Mouse (Mus musculus): ENCODE data around the gene Spock2. TPM values are rescaled to one million over a fixed set of nuclear protein-coding genes. Genes with fewer than 3 reads are reported as not detected.

Gene Spock2
- total and polyA plus RNA-seq, 2 experiments from 2014 or later: 117 to 275 TPM

- Histone ChIP-seq H3K27ac (ENCODE audit: low read depth, low read length) (no peak overlapping the region), H3K4me1 (ENCODE audit: insufficient read depth, low read length) (peaks cover 14% of the 10 kb centered on the region; the same call in 1 of the 2 replicates), H3K36me3 (ENCODE audit: insufficient read depth, low read length) (no peaks in the 10 kb centered on the region), H3K9me3 (ENCODE audit: low read length) (no peaks in the 10 kb centered on the region), H3K4me3 (ENCODE audit: low read depth, low read length) (no peak overlapping the region), H3K27me3 (ENCODE audit: insufficient read depth, low read length) (no peaks in the 10 kb centered on the region), H3K9ac (replicated peaks; ENCODE audit: low read length, poor library complexity, severe bottlenecking) (0 out of 2 replicates have a peak overlapping the region, but pooled peaks have one; percentile 19), H3K4me2 (ENCODE audit: low read depth, low read length, poor library complexity, severe bottlenecking) (no peak overlapping the region)
- 39% methylated on average over 5 of the region's 5 CpGs for WGBS
- ATAC-seq (ENCODE audit: low FRiP score): no peak; the same call in 1 of the 2 replicates
- TF ChIP-seq CTCF (IDR thresholded peaks at IDR 0.05): no peak
- peak; percentile 81 for DNase-seq (ENCODE audit: low spot score)
Measured at GRCm38 (mm10) chr10:60081905-60082304, 24.1 kb upstream of the Spock2 start.

GRCm38 (mm10) chr10:60084065-60084464 is 22.0 kb upstream of the Spock2 start:
- Histone ChIP-seq H3K4me3 (ENCODE audit: low read depth, low read length) (no peak overlapping the region), H3K9ac (replicated peaks; ENCODE audit: low read length, poor library complexity, severe bottlenecking) (no peak overlapping the region), H3K36me3 (ENCODE audit: insufficient read depth, low read length) (no peaks in the 10 kb centered on the region), H3K27ac (ENCODE audit: low read depth, low read length) (no peak overlapping the region), H3K9me3 (ENCODE audit: low read length) (no peaks in the 10 kb centered on the region), H3K27me3 (ENCODE audit: insufficient read depth, low read length) (no peaks in the 10 kb centered on the region), H3K4me2 (ENCODE audit: low read depth, low read length, poor library complexity, severe bottlenecking) (no peak overlapping the region), H3K4me1 (ENCODE audit: insufficient read depth, low read length) (peaks cover 9% of the 10 kb centered on the region; the same call in 1 of the 2 replicates)
- ATAC-seq (ENCODE audit: low FRiP score) (no peak), DNase-seq (ENCODE audit: low spot score) (no peak)
- no peak for TF ChIP-seq CTCF (IDR thresholded peaks at IDR 0.05)
- WGBS: 85% methylated on average over 4 of the region's 4 CpGs

GRCm38 (mm10) chr10:60092311-60092710 is 13.7 kb upstream of the Spock2 start:
- TF ChIP-seq CTCF (IDR thresholded peaks at IDR 0.05): no peak
- DNase-seq (ENCODE audit: low spot score) (no peak), ATAC-seq (ENCODE audit: low FRiP score) (no peak)
- Histone ChIP-seq H3K27me3 (ENCODE audit: insufficient read depth, low read length) (no peaks in the 10 kb centered on the region), H3K27ac (ENCODE audit: low read depth, low read length) (no peak overlapping the region), H3K4me3 (ENCODE audit: low read depth, low read length) (no peak overlapping the region), H3K4me2 (ENCODE audit: low read depth, low read length, poor library complexity, severe bottlenecking) (no peak overlapping the region), H3K9ac (replicated peaks; ENCODE audit: low read length, poor library complexity, severe bottlenecking) (no peak overlapping the region), H3K9me3 (ENCODE audit: low read length) (no peaks in the 10 kb centered on the region), H3K36me3 (ENCODE audit: insufficient read depth, low read length) (no peaks in the 10 kb centered on the region), H3K4me1 (ENCODE audit: insufficient read depth, low read length) (0 out of 2 replicates have a peak, but pooled peaks cover 3% of the 10 kb centered on the region)
- 76% methylated on average over 2 of the region's 2 CpGs for WGBS

- WGBS: 72% methylated on average over 2 of the region's 2 CpGs
Measured at GRCm38 (mm10) chr10:60093751-60094150, 12.3 kb upstream of the Spock2 start.

GRCm38 (mm10) chr10:60095558-60095957 is 10.5 kb upstream of the Spock2 start:
- no peak for TF ChIP-seq CTCF (IDR thresholded peaks at IDR 0.05)
- no peaks in the 10 kb centered on the region; the same call in 1 of the 2 replicates for H3K36me3 ChIP-seq (ENCODE audit: insufficient read depth, low read length)
- whole genome bisulfite sequencing: 92% methylated on average over 2 of the region's 2 CpGs
- H3K9ac ChIP-seq (replicated peaks; ENCODE audit: low read length, poor library complexity, severe bottlenecking): no peak overlapping the region
- H3K4me2 ChIP-seq (ENCODE audit: low read depth, low read length, poor library complexity, severe bottlenecking): no peak overlapping the region
- ATAC-seq (ENCODE audit: low FRiP score) (no peak), DNase-seq (ENCODE audit: low spot score) (no peak)
- no peaks in the 10 kb centered on the region for H3K27me3 ChIP-seq (ENCODE audit: insufficient read depth, low read length)
- H3K9me3 ChIP-seq (ENCODE audit: low read length): no peaks in the 10 kb centered on the region
- H3K4me3 ChIP-seq (ENCODE audit: low read depth, low read length): no peak overlapping the region
- H3K27ac ChIP-seq (ENCODE audit: low read depth, low read length): no peak overlapping the region
- 0 out of 2 replicates have a peak, but pooled peaks cover 3% of the 10 kb centered on the region for H3K4me1 ChIP-seq (ENCODE audit: insufficient read depth, low read length)

More at GRCm38 (mm10) chr10:60093751-60094150, 12.3 kb upstream of the Spock2 start:
- Histone ChIP-seq H3K27me3 (ENCODE audit: insufficient read depth, low read length) (no peaks in the 10 kb centered on the region), H3K27ac (ENCODE audit: low read depth, low read length) (no peak overlapping the region), H3K36me3 (ENCODE audit: insufficient read depth, low read length) (no peaks in the 10 kb centered on the region), H3K4me2 (ENCODE audit: low read depth, low read length, poor library complexity, severe bottlenecking) (no peak overlapping the region), H3K4me1 (ENCODE audit: insufficient read depth, low read length) (0 out of 2 replicates have a peak, but pooled peaks cover 3% of the 10 kb centered on the region), H3K9ac (replicated peaks; ENCODE audit: low read length, poor library complexity, severe bottlenecking) (no peak overlapping the region), H3K4me3 (ENCODE audit: low read depth, low read length) (no peak overlapping the region), H3K9me3 (ENCODE audit: low read length) (no peaks in the 10 kb centered on the region)
- no peak for DNase-seq (ENCODE audit: low spot score)
- ATAC-seq (ENCODE audit: low FRiP score): no peak
- no peak for TF ChIP-seq CTCF (IDR thresholded peaks at IDR 0.05)

- no peak overlapping the region for H3K9ac ChIP-seq (replicated peaks; ENCODE audit: low read length, poor library complexity, severe bottlenecking)
- no peak overlapping the region for H3K4me2 ChIP-seq (ENCODE audit: low read depth, low read length, poor library complexity, severe bottlenecking)
- no peak for ATAC-seq (ENCODE audit: low FRiP score)
- no peaks in the 10 kb centered on the region for H3K9me3 ChIP-seq (ENCODE audit: low read length)
- no peaks in the 10 kb centered on the region; the same call in 1 of the 2 replicates for H3K36me3 ChIP-seq (ENCODE audit: insufficient read depth, low read length)
- H3K4me3 ChIP-seq (ENCODE audit: low read depth, low read length): no peak overlapping the region
- H3K4me1 ChIP-seq (ENCODE audit: insufficient read depth, low read length): no peaks in the 10 kb centered on the region
- DNase-seq (ENCODE audit: low spot score): no peak
- H3K27ac ChIP-seq (ENCODE audit: low read depth, low read length): no peak overlapping the region
- 39% methylated on average over 1 of the region's 1 CpGs for WGBS
- no peak for TF ChIP-seq CTCF (IDR thresholded peaks at IDR 0.05)
- H3K27me3 ChIP-seq (ENCODE audit: insufficient read depth, low read length): no peaks in the 10 kb centered on the region
Measured at GRCm38 (mm10) chr10:60096302-60096701, 9.7 kb upstream of the Spock2 start.

Data from midbrain, postnatal 0 days (tissue).